Mouse (Mus musculus): ENCODE measurements around the gene Mrpl41. TPM values are rescaled to one million over a fixed set of nuclear protein-coding genes. Genes with fewer than 3 reads are reported as not detected.

Gene Mrpl41
- polyA plus RNA-seq, 1 experiment, result 83.9 TPM

DNA sequence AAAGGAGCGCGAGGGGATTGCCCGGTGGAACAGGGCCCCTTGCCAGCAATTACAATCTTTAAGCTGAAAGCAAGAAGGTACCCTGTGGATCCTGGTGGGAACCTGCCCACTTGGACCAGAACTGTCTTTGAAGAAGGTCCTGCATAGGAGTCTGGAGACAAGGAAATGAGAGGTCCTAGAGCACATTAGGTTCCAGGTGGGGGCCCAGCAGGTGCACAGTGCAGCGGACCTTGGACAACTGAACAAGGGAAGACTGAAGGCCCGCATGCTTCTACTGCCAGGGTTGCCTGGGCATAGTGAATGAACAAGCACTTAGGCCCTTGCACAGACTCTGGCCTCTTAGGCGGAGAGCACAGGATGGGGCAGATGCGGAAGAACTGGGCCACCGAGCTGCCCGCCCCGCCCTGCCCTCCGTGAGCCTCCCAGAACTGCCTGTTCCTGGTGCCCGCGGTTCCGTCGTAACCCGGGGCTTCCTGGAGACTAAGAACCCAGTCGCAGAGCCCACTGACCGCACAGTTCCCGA is 40.4 kb downstream of the Mrpl41 start:
- TF ChIP-seq CTCF (IDR thresholded peaks at IDR 0.05; ENCODE audit: borderline replicate concordance, extremely low read depth, insufficient read depth, insufficient read length) (no peak), POLR2A (IDR thresholded peaks at IDR 0.05; ENCODE audit: borderline replicate concordance, extremely low read depth, insufficient read depth, insufficient read length, poor library complexity, severe bottlenecking) (no peak)
- no peak for DNase-seq (ENCODE audit: low read depth)

DNA sequence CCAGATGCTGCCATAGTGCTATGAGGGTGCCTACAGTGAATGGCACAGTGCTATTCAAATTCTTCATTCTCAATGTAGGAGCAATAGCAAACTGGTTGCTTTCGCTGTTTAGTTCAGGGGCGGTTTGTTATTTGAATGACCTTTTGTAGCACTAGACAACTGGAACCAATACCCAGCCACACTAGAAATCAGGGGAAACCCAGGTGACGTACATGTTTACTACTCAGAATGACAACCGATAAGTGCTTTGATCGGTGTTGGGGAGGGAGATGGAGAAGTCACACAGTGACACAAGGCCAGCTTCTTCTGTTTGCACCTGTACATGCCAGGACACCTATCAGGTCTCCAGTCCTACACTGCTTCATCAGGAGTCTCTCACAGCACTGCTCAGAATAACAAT is 45.3 kb downstream of the Mrpl41 start:
- TF ChIP-seq POLR2A (IDR thresholded peaks at IDR 0.05; ENCODE audit: borderline replicate concordance, extremely low read depth, insufficient read depth, insufficient read length, poor library complexity, severe bottlenecking), result no peak
- no peak for TF ChIP-seq CTCF (IDR thresholded peaks at IDR 0.05; ENCODE audit: borderline replicate concordance, extremely low read depth, insufficient read depth, insufficient read length)
- no peak for DNase-seq (ENCODE audit: low read depth)

DNA sequence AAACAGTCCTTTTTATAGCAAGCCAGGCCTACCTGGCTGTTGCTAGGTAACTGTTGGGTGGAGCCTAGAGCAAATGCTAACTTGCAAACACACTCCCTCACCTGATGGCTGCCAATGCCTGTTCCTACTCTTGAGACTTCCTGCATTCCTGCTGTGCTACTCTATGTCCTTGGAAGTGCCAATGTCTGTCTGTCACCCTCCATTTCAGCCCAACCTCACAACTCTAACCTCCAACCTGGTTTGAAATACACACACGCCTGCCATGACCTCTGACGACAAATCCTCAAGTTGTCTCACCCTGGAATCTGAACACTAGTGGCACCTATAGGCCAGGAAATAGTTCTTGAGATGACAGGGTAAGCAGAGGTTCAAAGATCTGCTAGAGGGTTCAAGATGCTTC is 45.8 kb downstream of the Mrpl41 start:
- TF ChIP-seq POLR2A (IDR thresholded peaks at IDR 0.05; ENCODE audit: borderline replicate concordance, extremely low read depth, insufficient read depth, insufficient read length, poor library complexity, severe bottlenecking) (no peak), CTCF (IDR thresholded peaks at IDR 0.05; ENCODE audit: borderline replicate concordance, extremely low read depth, insufficient read depth, insufficient read length) (no peak)
- no peak for DNase-seq (ENCODE audit: low read depth)

DNA sequence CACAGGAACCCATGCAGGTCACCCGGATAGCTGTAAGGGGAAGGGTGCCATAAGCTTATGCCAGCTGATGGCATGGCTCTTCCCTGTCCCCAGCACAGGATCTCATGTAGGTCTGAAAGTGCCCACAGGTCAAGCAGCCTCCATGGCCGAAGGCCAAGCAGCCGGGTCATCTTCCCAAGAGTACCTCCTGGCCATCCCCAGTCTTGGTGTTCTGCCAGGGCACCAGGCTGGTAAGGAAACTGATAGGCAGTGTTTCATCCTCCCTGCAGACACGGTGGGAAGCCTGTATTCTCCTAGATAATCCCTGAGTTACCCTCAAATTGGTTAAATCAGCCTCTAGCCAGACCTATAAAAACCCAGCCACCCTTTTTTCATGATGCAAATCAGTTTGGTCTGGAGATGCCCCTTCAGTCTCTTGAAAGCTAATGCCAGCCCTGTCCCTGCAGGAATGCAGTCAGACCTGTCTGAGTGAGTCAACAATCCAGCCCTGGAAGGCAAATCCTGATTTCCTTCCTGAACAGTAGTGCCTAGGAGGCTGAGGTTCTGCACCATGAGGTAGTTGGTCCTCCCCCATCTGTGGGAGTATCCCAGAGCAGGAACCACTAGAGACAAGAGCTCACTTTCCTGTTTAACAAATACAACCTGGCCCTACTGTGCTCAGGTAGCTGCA is 47.0 kb downstream of the Mrpl41 start:
- DNase-seq (ENCODE audit: low read depth), result no peak

DNA sequence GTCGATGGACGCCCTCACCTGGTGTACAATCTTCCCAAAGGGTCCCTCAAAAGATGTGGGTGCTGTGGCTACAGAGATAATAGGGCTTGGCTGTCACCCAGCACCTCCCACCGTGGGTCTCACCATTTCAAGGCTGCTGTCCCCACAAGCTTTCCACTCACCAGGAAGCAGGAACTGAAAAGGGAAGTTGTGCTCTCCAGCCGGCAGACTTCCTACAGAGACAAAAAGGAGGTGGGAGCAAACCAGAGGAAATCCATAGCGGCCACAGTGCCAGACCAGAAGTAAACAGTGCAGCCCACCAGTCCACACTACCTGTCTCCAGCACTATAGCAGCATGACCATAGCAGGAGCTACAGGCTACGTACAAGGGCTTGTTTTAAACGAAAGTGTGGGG is 47.9 kb downstream of the Mrpl41 start:
- TF ChIP-seq POLR2A (IDR thresholded peaks at IDR 0.05; ENCODE audit: borderline replicate concordance, extremely low read depth, insufficient read depth, insufficient read length, poor library complexity, severe bottlenecking), result no peak
- TF ChIP-seq CTCF (IDR thresholded peaks at IDR 0.05; ENCODE audit: borderline replicate concordance, extremely low read depth, insufficient read depth, insufficient read length), result no peak
- no peak for DNase-seq (ENCODE audit: low read depth)

More for the DNA sequence above, 47.0 kb downstream of the Mrpl41 start:
- no peak for TF ChIP-seq CTCF (IDR thresholded peaks at IDR 0.05; ENCODE audit: borderline replicate concordance, extremely low read depth, insufficient read depth, insufficient read length)
- TF ChIP-seq POLR2A (IDR thresholded peaks at IDR 0.05; ENCODE audit: borderline replicate concordance, extremely low read depth, insufficient read depth, insufficient read length, poor library complexity, severe bottlenecking), result no peak

DNA sequence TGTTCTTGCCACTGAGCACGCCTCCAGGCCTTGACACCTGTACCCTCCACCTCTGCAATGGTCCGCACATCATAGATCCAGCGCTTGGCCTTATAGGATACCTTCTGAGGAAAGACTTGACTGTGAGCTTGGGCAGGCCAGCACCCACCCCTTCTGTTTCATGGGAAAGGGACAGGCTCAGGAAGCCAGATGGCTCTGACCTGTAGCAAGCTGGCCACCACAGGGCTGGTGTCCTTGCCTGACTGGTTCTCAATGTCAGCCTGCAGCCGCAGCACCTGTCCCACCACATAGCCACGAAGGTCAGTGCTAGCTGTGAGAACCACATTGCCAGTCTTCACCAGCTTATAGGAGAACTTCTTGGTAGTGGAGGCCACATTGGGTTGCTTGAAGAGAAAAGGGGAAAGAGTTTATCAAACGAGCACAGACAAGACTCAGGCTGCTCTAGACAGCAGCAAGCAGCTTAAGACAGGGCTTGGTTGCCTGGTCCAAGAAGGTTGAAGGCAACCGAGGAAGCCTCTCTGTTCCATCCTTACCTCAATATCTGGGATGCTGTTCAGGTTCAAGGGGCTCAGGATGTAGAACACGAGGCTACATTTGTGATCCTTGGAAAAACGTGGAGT is 48.4 kb downstream of the Mrpl41 start:
- no peak for TF ChIP-seq POLR2A (IDR thresholded peaks at IDR 0.05; ENCODE audit: borderline replicate concordance, extremely low read depth, insufficient read depth, insufficient read length, poor library complexity, severe bottlenecking)
- TF ChIP-seq CTCF (IDR thresholded peaks at IDR 0.05; ENCODE audit: borderline replicate concordance, extremely low read depth, insufficient read depth, insufficient read length), result no peak
- DNase-seq (ENCODE audit: low read depth), result no peak

DNA sequence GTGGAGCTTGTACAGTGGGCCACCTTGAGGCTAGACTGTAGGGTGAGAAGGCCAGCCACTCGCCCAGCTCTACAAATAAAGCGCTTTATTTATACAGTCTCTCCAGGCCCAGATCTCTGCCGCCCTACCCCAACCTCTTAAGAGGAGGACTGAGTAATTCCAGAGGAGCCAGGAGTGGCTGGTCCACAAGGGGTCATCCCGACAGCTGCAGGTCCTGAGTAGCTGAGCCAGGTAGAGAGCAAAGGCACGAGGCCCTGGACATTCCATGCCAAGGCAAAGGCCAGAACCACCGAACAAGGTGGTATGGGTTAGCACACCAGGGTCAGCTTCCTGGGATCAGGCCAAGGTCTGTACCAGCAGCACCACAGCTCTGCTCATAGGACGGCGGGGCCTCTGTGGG is 49.6 kb downstream of the Mrpl41 start:
- no peak for TF ChIP-seq POLR2A (IDR thresholded peaks at IDR 0.05; ENCODE audit: borderline replicate concordance, extremely low read depth, insufficient read depth, insufficient read length, poor library complexity, severe bottlenecking)
- TF ChIP-seq CTCF (IDR thresholded peaks at IDR 0.05; ENCODE audit: borderline replicate concordance, extremely low read depth, insufficient read depth, insufficient read length), result no peak

More for the DNA sequence above, 49.6 kb downstream of the Mrpl41 start:
- no peak for DNase-seq (ENCODE audit: low read depth)

Other genes starting within 250 kb of the Mrpl41 start
- gene Cacna1b, start 211.9 kb downstream of the Mrpl41 start, polyA plus RNA-seq (2012; rRNA removed), result 80.2 and 100 TPM in 2 replicates
- gene Ehmt1, start 55.5 kb downstream of the Mrpl41 start, polyA plus RNA-seq (2012; rRNA removed), result 146 and 147 TPM in 2 replicates
- gene Arrdc1, start 39.8 kb downstream of the Mrpl41 start, polyA plus RNA-seq (2012; rRNA removed), result 53.1 and 82.3 TPM in 2 replicates
- 38.4 and 43.1 TPM in 2 replicates for gene Zmynd19, start 25.3 kb downstream of the Mrpl41 start, polyA plus RNA-seq (2012; rRNA removed)
- 39.8 and 46.4 TPM in 2 replicates for gene Dph7, start 12.7 kb downstream of the Mrpl41 start, polyA plus RNA-seq (2012; rRNA removed)
- gene Pnpla7, start 935 bp upstream of the Mrpl41 start, polyA plus RNA-seq (2012; rRNA removed), result 5.5 and 6.4 TPM in 2 replicates
- 194 and 297 TPM in 2 replicates for gene Nsmf, start 79.3 kb upstream of the Mrpl41 start, polyA plus RNA-seq (2012; rRNA removed)
- gene Entpd8, start 105.2 kb upstream of the Mrpl41 start, polyA plus RNA-seq (2012; rRNA removed), result 0.11 and 0.18 TPM in 2 replicates
- gene Noxa1, start 120.1 kb upstream of the Mrpl41 start, polyA plus RNA-seq (2012; rRNA removed), result 0.04 TPM in 2 replicates
- 50.0 and 58.5 TPM in 2 replicates for gene Nrarp, start 205.7 kb upstream of the Mrpl41 start, polyA plus RNA-seq (2012; rRNA removed)
- gene Tor4a, start 221.8 kb upstream of the Mrpl41 start, polyA plus RNA-seq (2012; rRNA removed), result 1.9 and 2.0 TPM in 2 replicates
- gene Nelfb, start 236.4 kb upstream of the Mrpl41 start, polyA plus RNA-seq (2012; rRNA removed), result 78.9 and 91.3 TPM in 2 replicates
- not detected in 2 replicates for gene Stpg3, start 239.5 kb upstream of the Mrpl41 start, polyA plus RNA-seq (2012; rRNA removed)
- 0.10 and 0.14 TPM in 2 replicates for gene Fam166a, start 243.6 kb upstream of the Mrpl41 start, polyA plus RNA-seq (2012; rRNA removed)
- gene Tubb4b, start 249.6 kb upstream of the Mrpl41 start, polyA plus RNA-seq (2012; rRNA removed), result 449 and 524 TPM in 2 replicates

Data from brain, embryonic 14.5 days (tissue).